Mouse (Mus musculus) embryonic facial prominence, embryonic 15.5 days (tissue): ENCODE measurements at regions not wholly inside any gene's neighbourhood (a gene's known extent, or its start where the extent isn't known, plus 50 kb on each side); places are given as distances from the start of the nearest gene placed in this dataset.

Experiments
- ATAC-seq: fragments of 200-750 bp; cut with Nextera tagmentation; 2 replicates; pipeline ENCODE4 v1.8.0; 2017; ENCODE audit warnings: low read depth, moderate TSS enrichment; ENCODE audit not compliant: insufficient number of reproducible peaks, low FRiP score, low TSS enrichment
- H3K27ac ChIP-seq: fragments of 300-500 bp; sonication (generic); replicated peaks from 2 replicates; pipeline ENCODE4 v1.5.1; 2015; ENCODE audit warnings: mild to moderate bottlenecking, inconsistent platforms
- H3K27me3 ChIP-seq: fragments of 300-500 bp; sonication (generic); 2 replicates; pipeline ENCODE4 v1.6.1; 2015; ENCODE audit warnings: inconsistent platforms
- H3K36me3 ChIP-seq: fragments of 300-500 bp; sonication (generic); 2 replicates; pipeline ENCODE4 v1.6.1; 2015; ENCODE audit warnings: mild to moderate bottlenecking, inconsistent platforms
- H3K4me1 ChIP-seq: fragments of 300-500 bp; sonication (generic); 2 replicates; pipeline ENCODE4 v1.6.1; 2015; ENCODE audit warnings: inconsistent platforms
- H3K4me2 ChIP-seq: fragments of 300-500 bp; sonication (generic); replicated peaks from 2 replicates; pipeline ENCODE4 v1.6.1; 2015; ENCODE audit warnings: mild to moderate bottlenecking, inconsistent platforms
- H3K4me3 ChIP-seq: fragments of 300-500 bp; sonication (generic); replicated peaks from 2 replicates; pipeline ENCODE4 v1.5.1; 2015; ENCODE audit warnings: mild to moderate bottlenecking, inconsistent platforms
- H3K9ac ChIP-seq: fragments of 300-500 bp; sonication (generic); 2 replicates; pipeline ENCODE4 v1.6.1; 2015; ENCODE audit warnings: inconsistent platforms
- H3K9me3 ChIP-seq: fragments of 300-500 bp; sonication (generic); replicated peaks from 2 replicates; pipeline ENCODE4 v1.6.1; 2016; ENCODE audit warnings: inconsistent platforms
- WGBS: fragments of 180-500 bp; shearing (Covaris S2); methylation state at CpG from one replicate; pipeline ENCODE4 v1.1.7; 2015; 5-methylcytosine and 5-hydroxymethylcytosine counted together

GRCm38 (mm10) chr17:84067102-84067501 is 120.6 kb downstream of the Zfp36l2 start:
- ATAC-seq: no peak
- Histone ChIP-seq H3K36me3 (no peaks in the 10 kb centered on the region), H3K4me1 (peaks cover 12% of the 10 kb centered on the region; the same call in 1 of the 2 replicates), H3K4me3 (no peak overlapping the region), H3K9me3 (no peaks in the 10 kb centered on the region), H3K9ac (no peak overlapping the region), H3K27ac (no peak overlapping the region), H3K4me2 (no peak overlapping the region), H3K27me3 (no peaks in the 10 kb centered on the region)
- 44% methylated on average over 26 of the region's 26 CpGs for WGBS

DNA sequence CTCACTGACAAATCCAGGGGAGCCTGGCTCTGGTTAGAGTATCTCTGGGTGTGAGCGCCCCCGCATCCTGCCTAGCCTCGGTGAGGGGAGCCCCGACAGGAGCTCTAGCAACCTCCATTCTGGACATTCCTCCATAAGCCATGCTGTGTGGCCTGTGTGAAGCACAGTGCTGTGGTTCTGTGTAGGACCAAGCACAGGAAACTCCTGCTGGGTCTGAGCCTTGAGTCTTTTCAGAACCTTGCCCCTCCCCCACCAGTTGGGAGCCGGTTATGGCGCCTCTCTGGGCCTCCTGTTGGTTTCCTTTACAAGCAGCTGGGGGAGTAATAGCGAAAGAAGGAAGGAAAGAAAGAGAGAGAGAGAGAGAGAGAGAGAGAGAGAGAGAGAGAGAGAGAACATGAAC is 124.0 kb downstream of the Zfp36l2 start:
- ATAC-seq: no peak
- no peak overlapping the region for H3K27ac ChIP-seq

GRCm38 (mm10) chr17:84061621-84062020 is 126.1 kb downstream of the Zfp36l2 start:
- WGBS: 68% methylated on average over 6 of the region's 6 CpGs
- ATAC-seq: no peak
- H3K27me3 ChIP-seq: no peaks in the 10 kb centered on the region

More for the DNA sequence above, 124.0 kb downstream of the Zfp36l2 start:
- Histone ChIP-seq H3K9me3 (no peaks in the 10 kb centered on the region), H3K9ac (no peak overlapping the region), H3K4me2 (no peak overlapping the region), H3K4me3 (no peak overlapping the region), H3K27me3 (no peaks in the 10 kb centered on the region), H3K36me3 (no peaks in the 10 kb centered on the region), H3K4me1 (peaks cover 18% of the 10 kb centered on the region)
- WGBS: 54% methylated on average over 7 of the region's 7 CpGs

GRCm38 (mm10) chr17:84056469-84056868 is 131.3 kb downstream of the Zfp36l2 start:
- no peak overlapping the region for H3K4me3 ChIP-seq
- peaks cover 23% of the 10 kb centered on the region for H3K4me1 ChIP-seq
- H3K9ac ChIP-seq: no peak overlapping the region
- no peaks in the 10 kb centered on the region for H3K36me3 ChIP-seq
- H3K9me3 ChIP-seq: no peaks in the 10 kb centered on the region
- H3K27ac ChIP-seq: no peak overlapping the region
- WGBS: 80% methylated on average over 4 of the region's 4 CpGs
- no peak for ATAC-seq
- H3K27me3 ChIP-seq: no peaks in the 10 kb centered on the region
- H3K4me2 ChIP-seq: no peak overlapping the region

More at GRCm38 (mm10) chr17:84061621-84062020, 126.1 kb downstream of the Zfp36l2 start:
- H3K4me3 ChIP-seq: no peak overlapping the region
- H3K27ac ChIP-seq: no peak overlapping the region
- no peak overlapping the region for H3K4me2 ChIP-seq
- H3K4me1 ChIP-seq: peaks cover 33% of the 10 kb centered on the region
- H3K9ac ChIP-seq: no peak overlapping the region
- H3K9me3 ChIP-seq: no peaks in the 10 kb centered on the region
- no peaks in the 10 kb centered on the region for H3K36me3 ChIP-seq

GRCm38 (mm10) chr17:84052437-84052836 is 135.3 kb downstream of the Zfp36l2 start:
- Histone ChIP-seq H3K27me3 (no peaks in the 10 kb centered on the region), H3K4me3 (no peak overlapping the region), H3K9me3 (no peaks in the 10 kb centered on the region), H3K4me1 (peaks cover 10% of the 10 kb centered on the region; the same call in 1 of the 2 replicates), H3K9ac (no peak overlapping the region), H3K36me3 (no peaks in the 10 kb centered on the region), H3K4me2 (no peak overlapping the region), H3K27ac (no peak overlapping the region)
- 79% methylated on average over 8 of the region's 8 CpGs for WGBS
- ATAC-seq: 0 out of 2 replicates have a peak, but pooled peaks have one; percentile 25

GRCm38 (mm10) chr17:84051212-84051611 is 136.5 kb downstream of the Zfp36l2 start:
- Histone ChIP-seq H3K4me2 (no peak overlapping the region), H3K36me3 (no peaks in the 10 kb centered on the region), H3K27ac (0 out of 2 replicates have a peak overlapping the region, but pooled peaks have one; percentile 11), H3K9me3 (no peaks in the 10 kb centered on the region), H3K9ac (no peak overlapping the region), H3K4me1 (0 out of 2 replicates have a peak, but pooled peaks cover 3% of the 10 kb centered on the region), H3K4me3 (no peak overlapping the region), H3K27me3 (no peaks in the 10 kb centered on the region)
- 43% methylated on average over 9 of the region's 9 CpGs for WGBS
- ATAC-seq: peak; percentile 50; the same call in 1 of the 2 replicates

DNA sequence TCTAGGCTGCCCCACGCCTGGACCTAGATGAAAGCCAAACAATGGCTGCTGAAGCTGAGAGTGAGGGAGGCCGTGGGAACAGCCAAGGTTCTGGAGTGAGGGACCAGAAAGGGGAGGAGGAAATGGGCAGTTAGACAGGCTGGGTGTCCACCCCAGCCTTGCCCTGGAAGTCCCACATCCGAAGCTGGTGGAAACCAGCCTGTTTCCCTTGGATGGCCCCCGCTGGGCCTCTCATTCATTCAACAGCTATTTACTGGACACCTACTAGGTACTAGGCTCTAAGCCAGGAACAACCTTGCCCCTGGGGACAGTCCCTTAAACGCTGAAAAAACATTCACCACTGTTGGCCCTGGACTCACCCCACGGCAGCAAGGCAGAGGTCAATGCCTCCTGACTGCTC is 139.2 kb downstream of the Zfp36l2 start:
- H3K27ac ChIP-seq: no peak overlapping the region
- ATAC-seq: no peak
- H3K4me3 ChIP-seq: no peak overlapping the region
- no peak overlapping the region for H3K9ac ChIP-seq
- H3K4me2 ChIP-seq: no peak overlapping the region
- H3K36me3 ChIP-seq: no peaks in the 10 kb centered on the region
- 65% methylated on average over 6 of the region's 6 CpGs for WGBS
- H3K9me3 ChIP-seq: no peaks in the 10 kb centered on the region
- H3K27me3 ChIP-seq: no peaks in the 10 kb centered on the region
- H3K4me1 ChIP-seq: peaks cover 26% of the 10 kb centered on the region

GRCm38 (mm10) chr17:84047520-84047919 is 140.2 kb downstream of the Zfp36l2 start:
- no peak for ATAC-seq
- H3K4me2 ChIP-seq: no peak overlapping the region
- no peaks in the 10 kb centered on the region for H3K36me3 ChIP-seq
- WGBS: 90% methylated on average over 1 of the region's 1 CpGs
- H3K9ac ChIP-seq: no peak overlapping the region
- H3K4me3 ChIP-seq: no peak overlapping the region
- no peak overlapping the region for H3K27ac ChIP-seq
- H3K9me3 ChIP-seq: no peaks in the 10 kb centered on the region
- no peaks in the 10 kb centered on the region for H3K27me3 ChIP-seq
- peaks cover 33% of the 10 kb centered on the region for H3K4me1 ChIP-seq

- no peaks in the 10 kb centered on the region for H3K36me3 ChIP-seq
- H3K4me2 ChIP-seq: no peak overlapping the region
- ATAC-seq: no peak
- no peaks in the 10 kb centered on the region for H3K9me3 ChIP-seq
- H3K4me3 ChIP-seq: no peak overlapping the region
- 86% methylated on average over 1 of the region's 1 CpGs for WGBS
- peak overlapping the region; percentile 39; the same call in 1 of the 2 replicates for H3K27ac ChIP-seq
- H3K27me3 ChIP-seq: no peaks in the 10 kb centered on the region
- H3K9ac ChIP-seq: no peak overlapping the region
- H3K4me1 ChIP-seq: peaks cover 30% of the 10 kb centered on the region
Observed at GRCm38 (mm10) chr17:84045812-84046211, 141.9 kb downstream of the Zfp36l2 start.

- H3K4me1 ChIP-seq: peaks cover 30% of the 10 kb centered on the region
- H3K27me3 ChIP-seq: no peaks in the 10 kb centered on the region
- no peak overlapping the region for H3K9ac ChIP-seq
- no peak overlapping the region for H3K4me2 ChIP-seq
- H3K4me3 ChIP-seq: no peak overlapping the region
- no peaks in the 10 kb centered on the region for H3K36me3 ChIP-seq
- 26% methylated on average over 5 of the region's 5 CpGs for WGBS
- peak overlapping the region; percentile 82 for H3K27ac ChIP-seq
- ATAC-seq: peak; percentile 88
- no peaks in the 10 kb centered on the region for H3K9me3 ChIP-seq
Observed at GRCm38 (mm10) chr17:84044472-84044936, 143.2 kb downstream of the Zfp36l2 start.

GRCm38 (mm10) chr17:84043102-84043501 is 144.6 kb downstream of the Zfp36l2 start:
- Histone ChIP-seq H3K36me3 (no peaks in the 10 kb centered on the region), H3K4me3 (no peak overlapping the region), H3K4me2 (no peak overlapping the region), H3K9me3 (no peaks in the 10 kb centered on the region), H3K9ac (no peak overlapping the region), H3K27me3 (no peaks in the 10 kb centered on the region), H3K27ac (peak overlapping the region; percentile 82; the same call in 1 of the 2 replicates), H3K4me1 (peaks cover 40% of the 10 kb centered on the region)
- no peak for ATAC-seq
- WGBS: 69% methylated on average over 2 of the region's 2 CpGs

DNA sequence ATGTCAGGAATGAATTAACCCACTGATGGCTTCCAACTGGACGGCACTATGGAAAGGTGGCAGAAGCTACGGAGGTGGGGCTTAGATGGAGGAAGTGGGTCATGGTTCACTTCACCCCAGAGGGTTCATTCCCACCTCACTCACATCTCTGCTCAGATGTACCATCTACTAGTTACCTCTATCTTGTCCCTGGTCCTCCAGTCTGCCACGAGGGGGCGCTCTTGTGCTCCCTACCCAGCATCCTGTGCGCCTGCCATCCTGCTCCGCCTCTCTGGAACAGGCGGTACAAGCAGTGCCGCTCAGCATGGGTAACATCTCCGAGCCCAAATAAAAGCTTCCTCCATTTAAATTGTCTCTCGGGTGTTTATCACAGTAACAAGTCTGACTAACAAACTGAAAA is 148.3 kb downstream of the Zfp36l2 start:
- Histone ChIP-seq H3K36me3 (no peaks in the 10 kb centered on the region), H3K4me3 (no peak overlapping the region), H3K9ac (no peak overlapping the region), H3K4me2 (no peak overlapping the region), H3K9me3 (no peaks in the 10 kb centered on the region), H3K4me1 (peaks cover 41% of the 10 kb centered on the region), H3K27me3 (no peaks in the 10 kb centered on the region), H3K27ac (no peak overlapping the region)
- ATAC-seq: no peak
- 82% methylated on average over 10 of the region's 10 CpGs for WGBS
